Mouse (Mus musculus) layer of hippocampus, adult 9-10 months (tissue): ENCODE data around the gene C330007P06Rik.

Experiments used
- DNase-seq: peaks from one replicate; pipeline ENCODE4 v3.0.0; 2022; ENCODE audit warnings: low spot score

C330007P06Rik gene

DNA sequence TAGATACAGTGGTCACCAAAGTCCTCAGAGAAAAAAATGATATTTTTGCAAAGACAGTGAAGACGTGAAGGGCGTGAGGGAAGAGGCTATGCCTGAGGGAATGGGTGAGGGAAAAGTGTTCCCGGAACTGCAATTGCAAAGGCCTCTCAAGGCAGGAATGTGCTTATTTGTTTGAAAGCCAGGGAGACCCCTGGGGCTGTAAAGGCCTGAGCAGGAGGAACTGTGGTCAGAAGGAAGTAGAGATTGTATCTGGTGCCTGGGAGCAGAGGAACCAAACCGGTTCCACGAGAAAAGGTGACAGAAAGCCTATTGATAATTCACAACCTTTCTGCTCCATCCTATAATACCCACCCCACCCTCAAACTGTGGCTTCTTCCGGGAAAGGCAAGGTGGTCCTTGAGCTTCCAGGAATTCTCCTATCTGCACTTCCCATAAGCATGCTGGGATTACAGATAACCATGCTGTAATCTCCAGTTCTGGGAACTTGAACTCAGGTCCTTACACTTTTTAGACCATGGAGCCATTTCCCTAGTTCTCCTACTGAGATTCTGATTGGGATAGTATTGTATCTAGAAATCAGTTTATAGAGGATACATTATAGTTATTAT is 36.7 kb downstream of the C330007P06Rik start:
- DNase-seq = no peak

DNA sequence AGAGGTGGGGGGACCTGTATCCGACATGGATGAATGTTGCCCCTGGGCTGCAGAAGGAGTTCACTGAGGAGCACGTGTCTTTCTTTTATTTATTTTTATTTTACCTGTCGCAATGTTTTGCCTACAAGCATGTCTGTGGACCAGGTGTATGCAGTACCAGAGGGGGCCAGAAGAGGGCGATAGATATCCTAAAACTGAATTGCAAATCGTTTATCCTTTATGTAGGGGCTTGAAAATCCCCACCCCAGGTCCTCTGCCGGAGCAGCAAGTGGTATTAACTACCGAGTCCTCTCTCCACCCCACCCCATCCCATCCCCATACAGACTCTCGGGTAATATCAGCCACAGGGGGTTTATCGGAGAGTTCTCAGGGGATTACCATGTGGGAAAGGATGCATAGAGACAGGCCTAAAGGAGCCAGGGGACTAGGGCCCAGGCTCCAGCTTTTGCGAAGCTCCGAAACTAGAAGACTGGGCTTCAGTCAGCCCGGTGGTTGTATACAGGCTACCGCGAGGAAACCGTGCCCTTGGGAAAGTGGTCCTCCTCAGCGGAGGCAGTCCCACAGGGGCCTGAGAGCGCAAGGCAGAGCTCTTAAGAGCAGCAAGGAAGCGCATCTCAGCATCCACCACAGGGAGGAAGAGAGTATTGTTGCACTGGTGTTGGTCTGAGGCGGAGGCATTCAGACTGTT is 40.4 kb downstream of the C330007P06Rik start:
- DNase-seq = peak; percentile 38

DNA sequence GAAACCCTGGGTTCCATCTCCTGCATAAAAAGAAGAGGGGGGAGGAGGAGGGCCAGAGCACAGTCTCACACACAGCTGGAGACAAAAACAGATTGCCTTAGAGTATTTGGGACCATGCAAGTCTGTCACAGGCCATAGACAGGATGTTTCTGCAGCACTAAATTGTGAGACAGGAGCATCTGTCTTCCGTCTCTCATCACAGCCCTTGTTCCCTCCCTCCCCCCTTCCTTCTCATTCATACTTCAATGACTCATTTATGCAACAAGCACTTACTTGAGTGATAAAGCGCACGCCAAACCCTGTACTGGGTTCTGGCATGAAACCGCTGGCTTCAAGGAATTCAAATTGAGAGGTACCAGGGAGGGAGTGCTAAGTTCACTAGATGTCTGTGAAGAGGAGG is 42.3 kb downstream of the C330007P06Rik start:
- DNase-seq = no peak

DNA sequence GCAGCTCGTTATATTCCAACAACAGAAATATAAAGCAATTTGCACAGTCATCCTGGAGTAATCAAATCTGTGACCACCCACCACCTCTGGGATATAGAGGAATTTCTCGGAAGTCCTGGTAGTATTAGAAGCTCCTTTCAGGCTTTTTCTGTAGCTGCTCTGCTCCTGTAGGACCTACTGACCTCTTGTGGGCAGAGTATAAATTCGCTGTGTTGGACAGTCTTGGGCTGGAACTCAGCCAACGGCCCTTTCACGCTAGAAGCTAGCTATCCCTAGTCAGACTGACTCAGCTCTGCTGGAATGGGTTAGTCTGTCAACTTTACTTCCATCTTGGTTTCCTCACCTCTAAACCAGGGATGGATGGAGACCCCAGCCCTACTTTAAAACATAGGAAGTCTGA is 43.6 kb downstream of the C330007P06Rik start:
- no peak for DNase-seq

DNA sequence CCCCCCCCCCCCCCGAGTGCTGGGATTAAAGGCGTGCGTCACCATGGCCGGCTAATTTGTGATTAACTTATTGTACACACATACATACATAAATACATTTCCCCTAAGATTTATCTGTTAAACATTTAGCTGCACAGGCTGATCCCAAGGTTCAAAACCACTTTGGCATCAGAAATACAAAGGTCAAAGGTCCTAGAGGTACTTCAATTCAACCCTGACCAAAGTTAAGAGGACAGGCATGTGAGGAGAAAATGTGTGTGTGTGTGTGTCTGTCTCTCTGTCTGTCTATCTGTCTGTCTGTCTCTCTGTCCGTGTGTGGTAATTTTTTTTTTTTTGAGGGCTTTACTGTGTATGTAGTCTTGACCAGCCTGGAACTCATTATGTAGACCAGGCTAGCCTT is 47.0 kb downstream of the C330007P06Rik start:
- no peak for DNase-seq

DNA sequence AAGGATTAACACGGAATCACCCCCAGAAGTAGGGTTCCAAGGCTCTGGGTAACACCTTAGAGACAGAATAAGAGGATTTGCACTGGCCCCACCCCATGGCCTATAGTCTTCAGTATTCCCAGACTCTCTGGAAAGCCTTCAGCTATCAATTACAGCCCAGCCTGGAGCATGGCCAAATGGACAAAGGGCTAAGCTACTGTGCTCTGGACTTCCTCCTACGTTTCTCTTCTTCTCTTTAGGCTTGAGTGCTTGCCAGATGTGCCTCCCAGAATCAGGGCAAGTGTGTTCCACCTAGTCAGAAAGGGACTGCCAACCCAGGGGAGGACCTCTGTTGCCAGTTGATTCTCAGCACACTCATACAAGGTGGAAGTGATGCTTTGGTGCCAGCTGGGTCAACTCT is 48.9 kb downstream of the C330007P06Rik start:
- DNase-seq = no peak

DNA sequence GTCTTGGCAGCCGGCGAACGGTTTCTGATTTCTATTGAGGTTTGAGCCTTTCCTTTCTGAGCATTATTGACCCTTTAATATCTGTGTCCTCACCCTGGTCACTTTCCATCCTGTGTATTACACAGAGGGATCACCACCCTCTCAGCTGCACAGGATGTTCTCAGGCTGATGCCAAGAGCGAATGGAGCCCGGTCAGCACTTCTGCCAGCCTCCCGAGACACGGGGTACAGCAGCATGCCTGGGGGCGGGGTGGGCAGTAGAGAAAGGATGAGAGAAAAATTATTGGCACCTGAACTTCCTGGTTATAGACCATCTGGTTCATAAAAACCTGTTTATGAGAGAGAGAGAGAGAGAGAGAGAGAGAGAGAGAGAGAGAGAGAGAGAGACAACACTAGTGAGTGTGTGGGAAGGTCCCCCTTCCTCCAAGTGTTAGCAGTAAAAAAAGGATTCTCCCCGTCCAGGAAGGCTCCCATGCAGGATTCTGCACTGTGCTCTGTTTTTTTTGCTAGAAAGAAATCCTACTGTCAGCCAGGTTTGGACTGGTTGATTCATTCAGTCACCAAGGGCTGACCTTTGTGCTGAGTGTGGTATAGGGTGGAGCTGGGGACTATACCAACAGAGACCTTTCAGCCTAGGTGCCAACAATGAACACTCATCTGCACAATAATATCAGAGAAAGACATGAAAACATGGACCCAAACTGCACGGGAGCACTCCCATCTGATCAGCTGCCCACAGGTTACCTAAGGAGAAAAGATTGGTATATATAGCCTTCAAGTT is 49.8 kb downstream of the C330007P06Rik start:
- no peak for DNase-seq

DNA sequence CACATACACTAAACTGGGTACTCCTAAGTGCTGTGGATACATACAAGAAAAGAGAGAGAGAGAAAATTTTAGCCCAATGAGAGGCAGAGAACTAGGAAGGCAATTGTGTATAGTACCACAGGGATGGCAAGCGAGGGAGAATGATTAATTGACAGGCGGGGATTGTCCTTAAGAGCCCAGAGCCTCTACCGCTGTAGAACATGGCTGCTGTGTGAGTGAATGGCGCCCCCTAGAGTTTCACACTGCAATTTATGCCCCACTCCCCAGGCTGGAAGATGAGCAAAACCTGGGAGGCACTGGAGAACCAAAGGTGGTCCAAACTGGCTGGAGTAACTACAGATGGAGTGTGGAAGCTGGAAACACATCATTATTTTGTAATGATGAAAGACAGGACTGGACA is 53.7 kb downstream of the C330007P06Rik start:
- DNase-seq = no peak

DNA sequence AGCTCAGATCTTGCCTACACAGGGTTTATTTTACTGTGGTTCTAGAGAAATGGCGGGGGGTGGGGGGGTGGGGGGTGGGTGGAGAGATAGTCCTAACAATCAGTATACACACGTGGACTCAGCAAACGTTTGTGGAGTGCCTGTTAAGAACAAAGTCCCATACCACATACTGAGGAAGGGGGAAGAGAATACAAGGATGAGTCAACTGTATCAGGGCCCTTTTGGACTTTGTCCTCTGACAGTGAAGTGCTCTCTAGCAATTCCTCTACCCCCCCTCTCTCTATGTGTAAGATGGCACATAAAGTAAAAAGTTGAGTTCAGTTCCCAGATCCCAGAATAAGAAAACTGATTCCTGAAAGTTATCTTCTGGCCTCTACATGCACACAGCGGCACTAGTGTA is 54.3 kb downstream of the C330007P06Rik start:
- no peak for DNase-seq

DNA sequence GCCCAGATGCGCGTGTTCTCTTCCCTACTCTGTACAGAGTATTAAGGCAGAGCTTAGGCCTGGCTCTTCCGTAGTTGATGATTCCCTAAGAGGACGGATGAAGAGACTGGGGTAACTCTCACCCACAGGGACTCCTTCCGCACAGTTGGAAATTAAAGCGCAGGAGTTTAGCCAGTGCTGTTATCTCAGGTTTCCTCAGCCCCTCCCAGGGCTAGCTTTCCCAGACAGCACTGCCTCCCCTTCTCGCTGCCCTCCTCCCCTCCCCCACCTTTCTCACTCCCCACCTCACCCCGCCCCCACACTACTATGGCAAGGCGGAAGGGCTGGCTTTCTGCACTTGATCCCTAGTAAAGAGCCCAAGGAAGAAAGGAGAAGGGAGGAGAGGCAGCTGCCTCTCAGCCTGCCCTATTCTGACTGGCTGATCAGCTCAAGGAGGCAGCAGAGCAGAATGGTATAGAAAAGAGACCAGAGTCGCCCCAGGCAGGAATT is 56.9 kb downstream of the C330007P06Rik start:
- DNase-seq = no peak

DNA sequence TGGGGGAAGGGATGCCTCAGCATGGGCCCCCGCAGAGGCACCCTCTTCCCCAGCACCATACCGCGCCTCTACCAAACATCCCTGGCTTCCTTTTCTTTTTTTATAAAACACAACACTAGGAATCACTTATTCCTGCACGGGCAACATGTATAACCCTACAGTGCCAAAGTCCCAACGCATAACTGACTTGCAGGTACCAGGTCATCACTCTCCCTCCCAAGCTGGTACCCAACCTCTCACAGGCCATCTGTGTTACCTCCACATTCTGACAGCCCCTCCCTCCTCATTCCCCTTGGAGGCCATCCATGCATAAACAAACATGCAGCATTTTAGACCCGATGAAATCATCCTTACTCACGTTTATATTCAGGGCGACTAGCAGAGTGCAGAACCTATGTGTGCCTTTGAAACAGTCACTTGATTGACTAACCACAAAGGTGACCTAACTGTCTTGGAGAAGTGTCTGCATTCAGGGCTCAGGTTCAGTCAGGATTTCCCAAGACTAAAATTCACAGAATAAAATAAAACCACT is 57.5 kb downstream of the C330007P06Rik start:
- DNase-seq = no peak

DNA sequence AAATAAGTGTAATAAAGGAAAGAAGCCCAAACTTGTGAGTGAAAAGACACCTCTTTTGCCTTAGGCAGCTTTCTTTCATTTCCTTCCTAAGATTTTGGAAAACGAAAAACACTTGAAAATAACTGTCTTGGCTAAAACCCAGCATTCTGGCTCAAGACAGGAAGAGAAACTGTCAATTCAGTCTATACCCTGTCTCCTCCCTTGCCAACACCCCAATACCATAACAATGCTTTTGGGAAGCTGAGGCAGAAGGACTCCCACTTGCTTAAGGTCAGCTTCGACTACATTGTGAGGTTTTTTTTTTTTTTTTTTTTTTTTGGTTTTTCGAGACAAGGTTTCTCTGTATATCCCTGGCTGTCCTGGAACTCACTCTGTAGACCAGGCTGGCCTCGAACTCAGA is 58.5 kb downstream of the C330007P06Rik start:
- no peak for DNase-seq

DNA sequence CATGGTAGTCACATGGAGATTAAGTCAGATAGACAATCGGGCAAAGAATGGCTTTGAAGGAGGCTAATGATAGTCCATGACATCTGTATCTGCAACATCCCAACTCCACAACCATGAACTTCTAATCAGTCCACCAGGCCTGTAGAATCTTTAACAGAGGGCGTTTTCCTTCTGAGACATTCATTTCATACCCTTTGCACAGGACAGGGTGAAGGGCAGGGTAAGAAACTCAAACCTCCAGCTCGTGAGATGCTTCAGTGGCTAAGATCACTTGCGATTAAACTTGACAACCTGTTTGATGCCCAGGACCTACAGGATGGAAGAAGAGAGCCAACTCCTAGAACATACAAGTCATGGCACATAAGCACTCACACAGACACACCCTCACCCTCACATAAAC is 58.9 kb downstream of the C330007P06Rik start:
- no peak for DNase-seq

DNA sequence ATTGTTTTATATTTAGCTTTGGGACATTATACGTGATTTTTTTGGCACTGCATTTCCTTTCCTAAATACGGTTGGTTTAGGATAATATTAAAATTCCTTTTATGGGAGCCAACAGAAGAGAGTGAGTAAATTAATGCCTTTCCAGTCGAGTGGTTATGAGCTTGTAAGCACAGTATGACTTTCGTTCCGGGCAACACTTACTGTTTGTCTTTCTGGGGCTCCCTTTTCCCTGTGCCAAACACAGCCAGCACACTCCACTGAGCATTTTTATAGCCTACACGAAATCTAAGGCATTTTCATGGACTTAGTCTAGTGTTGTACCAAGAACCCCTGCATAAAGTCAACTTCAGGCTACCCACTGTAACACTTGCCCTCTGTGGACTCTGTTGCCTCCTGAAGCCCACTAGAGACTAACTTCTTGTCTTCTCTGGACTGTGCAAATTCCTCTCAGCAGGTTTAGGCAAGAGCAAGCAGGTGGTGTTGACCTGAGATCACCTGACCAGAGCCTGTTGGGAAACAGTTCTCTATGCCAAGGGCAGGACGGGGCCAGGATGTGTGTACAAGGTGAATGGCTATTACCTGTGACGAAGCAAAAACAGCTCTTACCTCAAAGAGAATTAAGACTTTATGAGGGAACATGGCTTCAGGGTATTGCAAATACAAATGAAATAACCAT is 59.6 kb downstream of the C330007P06Rik start:
- DNase-seq = no peak

DNA sequence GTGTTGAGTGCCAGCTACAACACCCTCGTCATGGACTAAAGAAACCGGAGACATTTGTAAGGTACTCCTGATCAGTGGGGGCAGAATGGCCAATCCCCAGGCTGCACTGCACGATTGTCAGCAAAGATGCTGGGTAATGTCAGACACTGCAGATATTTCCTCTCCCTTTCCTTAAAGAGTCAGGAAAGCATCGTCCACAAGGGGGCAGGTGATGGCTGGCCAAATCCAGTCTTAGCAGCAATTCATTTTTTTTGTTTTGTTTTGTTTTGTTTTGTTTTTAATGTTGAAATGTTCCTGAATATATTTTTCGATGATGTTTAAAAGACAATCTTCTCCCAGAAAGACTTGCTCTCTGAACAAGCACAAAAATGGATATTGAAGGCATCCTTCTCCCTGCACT is 62.5 kb downstream of the C330007P06Rik start:
- DNase-seq = no peak

DNA sequence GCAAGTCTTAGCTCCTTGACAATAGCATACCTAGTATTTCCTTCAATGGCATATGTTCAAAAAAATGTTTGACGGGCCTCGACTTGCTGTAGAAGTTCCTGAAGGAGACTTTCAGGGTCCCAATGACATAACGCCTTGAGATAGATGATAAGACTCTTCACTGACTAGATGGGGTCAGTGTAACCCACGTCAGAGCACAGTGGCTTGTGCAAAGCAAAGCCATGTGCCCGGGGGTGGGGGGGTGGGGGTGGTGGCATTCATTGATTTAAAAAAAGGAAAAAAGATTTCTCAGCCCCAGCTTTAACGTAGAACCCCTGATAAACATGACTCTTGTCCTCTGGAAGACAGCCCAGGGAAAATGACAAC is 65.6 kb downstream of the C330007P06Rik start:
- no peak for DNase-seq

DNA sequence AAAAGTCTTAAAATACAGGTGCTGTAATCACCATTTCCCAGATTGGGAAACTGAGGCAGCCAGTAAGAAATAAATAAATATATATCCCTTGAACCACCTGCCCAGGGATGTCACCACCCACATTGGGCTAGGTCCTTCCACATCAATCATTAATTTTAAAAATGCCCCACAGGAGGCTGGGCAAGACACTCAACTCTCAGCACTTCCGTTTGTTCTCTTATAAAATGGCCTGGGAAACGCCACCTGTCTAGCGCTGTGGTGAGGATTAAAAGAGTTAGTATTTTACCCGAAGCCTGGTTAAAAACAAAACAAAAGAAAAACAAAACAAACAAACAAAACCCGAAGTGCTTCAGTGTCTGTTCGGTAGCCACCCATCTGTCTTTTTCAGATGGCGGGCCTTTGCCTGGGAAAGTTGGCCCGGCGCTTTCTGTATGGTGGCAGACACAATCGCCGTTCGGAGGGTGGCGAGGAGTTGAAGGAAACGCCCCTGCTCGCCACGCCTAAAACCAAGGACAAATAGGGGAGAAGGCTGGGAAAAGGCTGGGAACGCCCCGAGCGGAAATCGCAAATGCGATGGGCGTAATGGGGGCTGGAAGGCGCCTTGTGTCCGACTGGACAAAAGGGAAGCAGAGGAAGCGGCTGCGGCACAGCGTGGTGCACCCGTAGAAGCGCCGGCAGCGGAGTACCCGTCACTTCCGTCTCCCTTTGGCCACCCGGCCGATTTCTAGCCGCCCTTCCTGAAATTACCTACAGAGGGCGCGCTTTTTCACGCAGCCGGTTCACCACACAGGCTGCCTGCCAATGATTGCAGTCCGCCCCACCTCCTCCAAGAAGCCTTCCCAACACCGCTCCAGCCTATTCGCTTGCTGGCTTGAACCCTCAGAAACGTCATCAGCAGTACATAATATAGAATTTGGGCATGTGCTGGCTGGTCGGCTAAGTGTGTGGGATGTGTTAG is 66.3 kb downstream of the C330007P06Rik start:
- DNase-seq = peak; percentile 63

DNA sequence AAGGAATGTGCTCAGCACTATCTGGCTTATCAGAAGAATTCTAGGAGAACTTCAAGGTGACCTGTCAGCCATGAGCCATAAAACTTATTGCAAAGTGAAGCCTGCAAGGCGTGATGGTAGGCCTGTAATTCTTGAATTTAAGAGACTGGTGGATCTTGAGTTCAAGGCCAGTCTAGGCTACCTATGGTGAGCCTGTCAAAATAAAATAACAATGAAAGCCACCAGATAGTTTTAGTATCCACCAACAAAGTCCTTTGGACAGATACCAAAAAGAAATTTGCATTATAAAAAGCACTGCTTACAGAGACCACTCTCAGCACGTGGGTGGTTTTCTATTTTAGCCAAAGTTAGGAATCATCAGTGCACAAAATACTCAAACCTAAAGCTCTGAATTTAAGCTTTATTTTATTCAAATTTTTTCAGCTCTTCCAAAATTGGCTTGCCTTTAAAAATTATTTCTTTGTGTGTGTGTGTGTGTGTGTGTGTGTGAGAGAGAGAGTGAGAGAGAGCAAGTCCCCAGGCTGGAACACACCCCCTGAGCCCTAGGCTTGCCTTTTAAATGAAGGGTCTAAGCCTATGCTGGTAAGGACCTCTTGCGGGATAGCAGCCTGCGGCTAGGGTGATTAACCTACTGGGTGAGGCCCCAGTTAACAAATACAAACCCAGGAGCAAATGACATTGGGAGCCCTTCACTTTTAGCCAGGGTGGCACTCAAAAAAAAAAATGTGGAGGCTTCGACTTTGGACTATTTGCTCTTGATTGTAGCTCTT is 68.3 kb downstream of the C330007P06Rik start:
- DNase-seq = no peak

DNA sequence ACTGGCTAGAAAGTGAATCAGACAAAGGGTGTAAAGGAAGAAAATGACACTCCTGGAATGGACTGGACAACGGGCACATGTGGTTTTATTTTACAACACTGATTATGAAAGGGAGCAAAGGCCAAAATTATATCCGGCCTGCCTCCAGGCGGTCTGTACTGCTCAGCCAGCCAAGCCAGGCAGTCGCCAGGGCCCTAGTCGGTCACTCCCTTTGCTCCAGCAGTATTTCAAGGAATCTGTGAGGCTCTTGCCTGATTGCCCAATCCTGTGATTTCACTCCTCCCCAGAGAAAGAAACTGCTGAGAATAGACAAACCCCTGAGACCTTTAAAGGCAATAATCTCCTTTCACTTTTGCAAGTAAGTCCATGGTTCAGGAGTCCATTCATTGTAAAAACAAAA is 69.7 kb downstream of the C330007P06Rik start:
- DNase-seq = no peak

DNA sequence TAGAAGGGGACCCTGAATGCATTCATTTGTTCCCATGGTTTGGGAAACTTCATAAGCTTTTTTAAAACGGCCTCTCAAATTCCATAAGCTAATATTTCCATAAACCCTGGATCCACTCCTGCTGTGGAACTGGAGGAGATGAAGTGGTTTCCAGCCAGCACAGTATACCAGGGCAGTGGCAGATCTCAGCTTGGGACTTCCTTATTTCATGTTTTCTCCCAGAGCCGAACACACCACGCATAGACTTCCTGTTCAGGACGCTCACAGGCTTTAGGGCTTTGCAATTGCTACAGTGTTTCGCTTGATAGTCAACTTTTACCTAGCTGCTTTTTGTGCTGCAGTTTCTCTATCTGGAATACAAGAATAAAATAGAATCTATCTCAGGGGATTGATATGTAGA is 70.7 kb downstream of the C330007P06Rik start:
- DNase-seq = no peak
